8 mouse cellular contexts compared by ENCODE assay signal in genomic region chr4:129575171-129575844, GRCm38 (mm10). TPM values are rescaled to one million over a fixed set of nuclear protein-coding genes. Genes with fewer than 3 reads are reported as not detected.
DNase-seq lines count a peak whose midpoint lies in the region; ATAC-seq and TF ChIP-seq lines count a peak whose summit lies in the region.

No protein-coding gene starts in this region.

- no peak overlapping the region for H3K9ac ChIP-seq in lung, embryonic 15.5 days
- H3K9ac ChIP-seq in forebrain, embryonic 14.5 days (ENCODE audit: low read length) = no peak overlapping the region

- TF ChIP-seq CTCF in layer of hippocampus, adult 2 months (conservative IDR thresholded peaks at IDR 0.05) = no peak

- H3K27me3 ChIP-seq in lung, embryonic 15.5 days = no peaks in the 10 kb centered on the region
- H3K27me3 ChIP-seq in forebrain, embryonic 14.5 days (replicated peaks; ENCODE audit: control insufficient read depth, insufficient read depth, low read length) = no peaks in the 10 kb centered on the region

- DNase-seq in kidney, adult 9 months = peak; percentile 26
- no peak for DNase-seq in kidney, adult 18-20 months
- peak; percentile 95 for DNase-seq in thymus, postnatal 14 days
- DNase-seq in cerebellum, adult 11 months = no peak
- no peak for DNase-seq in forebrain, embryonic 14.5 days (ENCODE audit: low spot score)
- no peak for DNase-seq in layer of hippocampus, adult 2 months (ENCODE audit: low spot score in 2 of 2)

- 45% methylated on average over 7 of the region's 8 CpGs for WGBS in lung, embryonic 15.5 days
- WGBS in forebrain, embryonic 14.5 days = 72% methylated on average over 7 of the region's 8 CpGs

- no peak overlapping the region for H3K4me3 ChIP-seq in lung, embryonic 15.5 days
- no peak overlapping the region for H3K4me3 ChIP-seq in forebrain, embryonic 14.5 days (ENCODE audit: low read depth, low read length)
- H3K4me3 ChIP-seq in layer of hippocampus, adult 2 months = no peak overlapping the region

- peaks cover 6% of the 10 kb centered on the region; the same call in 1 of the 2 replicates for H3K4me1 ChIP-seq in lung, embryonic 15.5 days
- no peaks in the 10 kb centered on the region for H3K4me1 ChIP-seq in forebrain, embryonic 14.5 days (ENCODE audit: control insufficient read depth, insufficient read depth, low read length)

- peak; percentile 77 for ATAC-seq in inflammation-experienced regulatory T-cells, adult 6 months
- ATAC-seq in lung, embryonic 15.5 days (ENCODE audit: borderline replicate concordance, extremely low read depth, low FRiP score, low TSS enrichment) = no peak; the same call in 1 of the 2 replicates
- no peak for ATAC-seq in forebrain, embryonic 14.5 days

- no peaks in the 10 kb centered on the region for H3K36me3 ChIP-seq in lung, embryonic 15.5 days
- no peaks in the 10 kb centered on the region for H3K36me3 ChIP-seq in forebrain, embryonic 14.5 days (ENCODE audit: control insufficient read depth, insufficient read depth, low read length)

- H3K27ac ChIP-seq in lung, embryonic 15.5 days = peak overlapping the region; percentile 4; the same call in 1 of the 2 replicates
- H3K27ac ChIP-seq in forebrain, embryonic 14.5 days (ENCODE audit: low read depth, low read length) = no peak overlapping the region
- H3K27ac ChIP-seq in layer of hippocampus, adult 2 months = no peak overlapping the region

- no peak overlapping the region; the same call in 1 of the 2 replicates for H3K4me2 ChIP-seq in lung, embryonic 15.5 days
- H3K4me2 ChIP-seq in forebrain, embryonic 14.5 days (ENCODE audit: low read length) = no peak overlapping the region

- no peaks in the 10 kb centered on the region for H3K9me3 ChIP-seq in lung, embryonic 15.5 days
- no peaks in the 10 kb centered on the region for H3K9me3 ChIP-seq in forebrain, embryonic 14.5 days (replicated peaks; ENCODE audit: control insufficient read depth, low read length)

RNA-seq across cellular contexts. Expression of gene Lck, which starts 1.9 kb away (rescaled TPM):
- polyA plus RNA-seq in inflammation-experienced regulatory T-cells, adult 6 months (2017; shearing (Covaris generic)) = 1,000 to 10,000 TPM; 1,449 to 1,788 (median 1,727) TPM
- 8.3 and 24.9 TPM in 2 replicates for polyA plus RNA-seq in lung, embryonic 15.5 days (2015; fragmentation: Nextera tagmentation; extraction: Ambion mirVana)
- 8.2 and 9.0 TPM in 2 replicates for polyA plus RNA-seq in forebrain, embryonic 14.5 days (2014; fragmentation: Nextera tagmentation; extraction: Ambion mirVana)
- 1 to 10 TPM; 2.8 to 6.2 TPM for total RNA-seq in layer of hippocampus, adult 2 months (2021)

RNA-seq across cellular contexts. Expression of gene Fam167b, which starts 3.0 kb away (rescaled TPM):
- polyA plus RNA-seq in inflammation-experienced regulatory T-cells, adult 6 months (2017; shearing (Covaris generic)) = under 1 TPM in 2 of 3 experiments, not detected in 1; 0.97 to 0.98 TPM
- 3.2 and 4.2 TPM in 2 replicates for polyA plus RNA-seq in lung, embryonic 15.5 days (2015; fragmentation: Nextera tagmentation; extraction: Ambion mirVana)
- polyA plus RNA-seq in forebrain, embryonic 14.5 days (2014; fragmentation: Nextera tagmentation; extraction: Ambion mirVana) = not detected in 2 replicates
- under 1 TPM; 0.41 to 0.83 TPM for total RNA-seq in layer of hippocampus, adult 2 months (2021)

RNA-seq across cellular contexts. Expression of gene Eif3i, which starts 25.1 kb away (rescaled TPM):
- polyA plus RNA-seq in inflammation-experienced regulatory T-cells, adult 6 months (2017; shearing (Covaris generic)) = 100 to 1,000 TPM; 335 to 403 (median 335) TPM
- 259 and 262 TPM in 2 replicates for polyA plus RNA-seq in lung, embryonic 15.5 days (2015; fragmentation: Nextera tagmentation; extraction: Ambion mirVana)
- polyA plus RNA-seq in forebrain, embryonic 14.5 days (2014; fragmentation: Nextera tagmentation; extraction: Ambion mirVana) = 259 and 316 TPM in 2 replicates
- 100 to 1,000 TPM; 117 to 120 TPM for total RNA-seq in layer of hippocampus, adult 2 months (2021)

RNA-seq across cellular contexts. Expression of gene Tmem234, which starts 25.2 kb away (rescaled TPM):
- polyA plus RNA-seq in inflammation-experienced regulatory T-cells, adult 6 months (2017; shearing (Covaris generic)) = 100 to 1,000 TPM; 283 to 327 (median 313) TPM
- polyA plus RNA-seq in lung, embryonic 15.5 days (2015; fragmentation: Nextera tagmentation; extraction: Ambion mirVana) = 187 and 191 TPM in 2 replicates
- 144 and 179 TPM in 2 replicates for polyA plus RNA-seq in forebrain, embryonic 14.5 days (2014; fragmentation: Nextera tagmentation; extraction: Ambion mirVana)
- total RNA-seq in layer of hippocampus, adult 2 months (2021) = 10 to 100 TPM; 83.1 to 86.2 TPM

RNA-seq across cellular contexts. Expression of gene Hdac1, which starts 32.8 kb away (rescaled TPM):
- polyA plus RNA-seq in inflammation-experienced regulatory T-cells, adult 6 months (2017; shearing (Covaris generic)) = 100 to 1,000 TPM; 256 to 267 (median 261) TPM
- 251 and 260 TPM in 2 replicates for polyA plus RNA-seq in lung, embryonic 15.5 days (2015; fragmentation: Nextera tagmentation; extraction: Ambion mirVana)
- polyA plus RNA-seq in forebrain, embryonic 14.5 days (2014; fragmentation: Nextera tagmentation; extraction: Ambion mirVana) = 132 and 154 TPM in 2 replicates
- 10 to 100 TPM; 48.9 to 49.8 TPM for total RNA-seq in layer of hippocampus, adult 2 months (2021)

Comparison
In these comparisons a context has a peak if more than half of its experiments do, and no peak if none do; other contexts are left out.
1. DNase-seq: peak in kidney, adult 9 months (single experiment) and thymus, postnatal 14 days (single experiment); none in kidney, adult 18-20 months (single experiment), cerebellum, adult 11 months (single experiment), forebrain, embryonic 14.5 days (single experiment) and layer of hippocampus, adult 2 months (0 of 2).
2. RNA of gene Lck, which starts 1.9 kb away (polyA plus RNA-seq): 1,449 to 1,788 TPM in inflammation-experienced regulatory T-cells, adult 6 months; 8.3 to 24.9 TPM in lung, embryonic 15.5 days and 8.2 to 9.0 TPM in forebrain, embryonic 14.5 days; every median in the first group is over 10 times any median in the second.